Mouse (Mus musculus) small intestine, adult 2 months (tissue): ENCODE data around the gene Nthl1.

Experiments
- CTCF ChIP-seq: fragments of 200-500 bp; IDR thresholded peaks from 2 replicates; pipeline ENCODE4 v1.5.1; 2012; ENCODE audit warnings: low read depth, mild to moderate bottlenecking, control low read depth, inconsistent platforms, low read length, moderate library complexity, mixed read lengths; ENCODE audit not compliant: insufficient replicate concordance, insufficient read length; ENCODE audit errors: extremely low read depth
- POLR2A ChIP-seq: fragments of 200-500 bp; IDR thresholded peaks from 2 replicates; pipeline ENCODE4 v1.6.1; 2012; ENCODE audit warnings: low read depth, mild to moderate bottlenecking, control low read depth, inconsistent platforms, low read length, moderate library complexity

GRCm38 (mm10) chr17:24687599-24687998 lies 55.1 kb downstream of the Nthl1 start:
- TF ChIP-seq CTCF (no peak), POLR2A (no peak)
